Mouse (Mus musculus) heart, postnatal 4 days (tissue): ENCODE data around the gene Gm14443. TPM values are rescaled to one million over a fixed set of nuclear protein-coding genes. Genes with fewer than 3 reads are reported as not detected.
"Not testable (repeated sequence)": the region's sequence is repeated elsewhere in the genome, so short reads cannot be mapped to it uniquely, and the experiment has no call there.

Experiments
- DNase-seq: peaks from one replicate; pipeline ENCODE4 v3.0.0; 2021
- total RNA-seq, 2 experiments: library from RNA; stranded (reverse); gene quantifications; 2 replicates each; pipeline ENCODE4 v1.2.3; 2021

Gm14443 gene
- total RNA-seq = under 1 TPM; 0.72 to 0.76 TPM

DNA sequence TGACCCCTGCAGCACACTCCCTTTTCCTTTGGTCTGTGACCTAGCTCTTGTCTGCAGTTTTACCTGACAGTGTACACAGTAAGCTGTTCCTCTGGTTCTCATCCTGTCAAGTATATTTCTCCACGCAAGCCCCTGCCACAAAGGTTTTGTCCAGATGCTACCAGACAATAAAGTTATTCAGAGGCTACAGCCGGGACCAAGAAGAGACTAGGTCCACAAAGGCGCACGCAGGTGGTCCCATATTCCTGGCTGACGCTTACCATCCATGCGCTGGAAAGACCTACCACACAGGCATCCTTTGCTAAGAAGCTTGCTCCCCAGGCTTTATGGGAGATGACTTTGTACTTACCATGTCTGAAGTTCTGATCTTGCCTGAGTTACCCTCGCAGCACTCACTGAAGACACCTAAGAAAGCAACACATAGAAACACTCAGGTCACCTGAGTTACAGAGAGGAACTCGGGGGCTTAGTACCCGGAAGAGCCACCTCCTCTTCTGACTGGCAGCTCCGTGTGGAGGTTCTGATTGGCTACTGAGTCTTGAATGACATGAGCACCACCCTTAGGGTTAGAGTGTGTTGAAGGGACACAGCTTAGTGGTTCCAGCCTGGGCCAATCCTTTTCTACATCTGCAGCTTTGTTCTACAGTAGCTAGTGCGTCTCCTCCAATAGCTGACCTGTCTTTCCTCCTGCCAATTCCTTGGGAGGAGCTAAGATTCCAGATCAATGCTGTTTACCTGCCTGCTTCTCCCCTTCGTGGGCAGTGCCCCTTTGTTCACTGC, at the start of gene Gm14443:
Gene Gm14443 (minus strand): TSS at position 471 of the 780 bp plus-strand sequence.
- not testable (repeated sequence) for DNase-seq

GRCm38 (mm10) chr2:175206732-175207131, 31.1 kb upstream of the Gm14443 start, which contains the start of gene Gm14391:
TSS of gene Gm14391 (minus strand) at chr2:175206917.
- not testable (repeated sequence) for DNase-seq

GRCm38 (mm10) chr2:175179008-175179407, 3.3 kb upstream of the Gm14443 start:
- not testable (repeated sequence) for DNase-seq

DNA sequence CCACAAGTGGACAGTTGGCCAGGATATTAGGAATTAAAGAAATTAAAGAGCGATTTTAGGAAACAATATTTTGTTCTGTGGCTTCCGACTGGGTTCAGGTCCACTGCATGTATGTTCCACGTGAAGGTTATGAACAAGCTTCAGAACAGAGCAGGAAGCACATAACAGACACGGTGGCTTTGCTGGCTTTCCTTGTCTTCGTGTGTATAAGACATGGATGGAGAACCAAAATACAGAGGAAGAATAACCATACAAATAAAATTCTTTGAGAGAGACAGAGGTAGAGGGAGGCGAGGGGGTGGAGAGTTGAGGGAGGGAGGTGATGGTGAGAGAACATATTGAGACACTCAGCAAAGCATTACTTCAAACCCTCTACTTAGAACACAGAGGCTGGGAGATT, 641 bp upstream of the Gm14443 start:
- no peak for DNase-seq

DNA sequence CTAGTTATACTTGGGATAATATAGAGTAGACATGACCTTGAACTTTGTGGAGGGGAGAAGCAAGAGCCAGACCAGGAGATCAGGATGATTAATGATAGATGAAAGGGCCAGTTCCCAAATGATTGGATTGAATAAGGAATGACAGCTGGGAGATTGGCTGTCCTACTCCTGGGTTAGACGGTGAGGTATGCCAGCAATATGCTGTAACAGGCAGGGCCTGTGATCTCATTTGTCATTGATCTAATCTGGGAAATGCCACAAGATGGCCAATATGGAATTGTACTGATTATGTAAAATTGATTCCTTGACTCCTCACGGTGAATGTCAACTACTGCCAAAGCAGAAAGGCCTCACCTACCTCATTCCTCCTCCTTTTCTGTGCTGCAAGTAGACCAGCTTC, 1.6 kb downstream of the Gm14443 start:
- not testable (repeated sequence) for DNase-seq

GRCm38 (mm10) chr2:175172906-175173595, 2.6 kb downstream of the Gm14443 start:
- not testable (repeated sequence) for DNase-seq

- DNase-seq = no peak
Observed at GRCm38 (mm10) chr2:175172123-175172522, 3.5 kb downstream of the Gm14443 start.

GRCm38 (mm10) chr2:175166870-175167269, 8.8 kb downstream of the Gm14443 start:
- not testable (repeated sequence) for DNase-seq

DNA sequence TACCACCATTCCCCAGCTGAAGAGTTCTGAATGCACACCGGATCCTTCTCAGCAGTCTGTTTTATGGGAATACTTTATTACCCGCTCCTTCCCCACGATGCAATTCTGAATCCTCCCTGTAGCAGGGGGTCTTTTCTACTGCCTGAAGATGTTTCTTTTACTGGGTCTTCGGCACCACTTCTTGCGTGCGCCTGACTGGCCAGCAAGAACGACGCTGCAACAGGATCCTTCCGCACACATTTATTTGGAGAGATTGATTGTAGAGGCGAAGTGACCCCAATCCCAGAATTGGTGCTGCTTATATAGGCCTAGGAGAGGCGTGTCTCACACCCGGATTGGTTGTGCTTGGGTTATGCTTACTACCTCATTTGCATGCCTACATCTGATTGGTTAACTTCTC, 10.6 kb downstream of the Gm14443 start:
- DNase-seq = not testable (repeated sequence)

DNA sequence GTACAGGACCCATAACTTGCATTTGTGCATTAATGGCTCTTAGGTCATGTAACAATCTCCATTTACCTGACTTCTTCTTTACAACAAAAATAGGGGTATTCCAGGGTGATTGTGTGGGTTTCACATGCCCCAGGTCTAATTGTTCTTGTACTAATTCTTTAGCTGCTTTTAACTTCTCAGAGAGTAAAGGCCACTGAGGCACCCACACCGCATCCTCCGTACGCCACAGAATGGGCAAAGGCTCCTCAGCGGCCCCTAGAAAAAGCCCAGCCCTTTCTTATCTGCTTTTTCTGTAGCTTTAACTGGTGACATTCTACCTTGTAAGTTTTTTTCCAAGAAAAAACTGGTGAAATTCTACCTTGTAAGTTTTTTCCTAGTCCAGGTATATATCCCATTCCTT, 14.2 kb downstream of the Gm14443 start:
- not testable (repeated sequence) for DNase-seq

DNA sequence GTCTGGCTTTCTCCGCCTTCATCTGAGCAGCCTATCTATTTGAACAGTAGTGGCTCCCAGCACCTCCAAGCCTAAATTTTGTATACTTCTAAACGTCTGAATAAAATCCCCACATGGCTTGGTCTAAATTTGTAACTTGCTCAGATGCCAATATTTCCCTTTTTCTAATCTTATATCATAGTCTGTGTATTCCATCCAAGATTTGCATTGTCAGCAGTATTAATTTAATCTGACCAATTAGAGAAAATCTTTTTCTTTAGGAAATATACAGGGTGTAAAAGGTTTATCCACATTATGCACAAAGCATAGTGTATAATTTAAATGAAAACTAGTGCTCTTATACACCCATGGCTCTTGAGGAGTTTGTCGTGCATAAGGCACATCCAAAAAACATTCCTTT, 17.0 kb downstream of the Gm14443 start:
- DNase-seq = no peak

- no peak for DNase-seq
Observed at GRCm38 (mm10) chr2:175156696-175157095, 19.0 kb downstream of the Gm14443 start.

DNA sequence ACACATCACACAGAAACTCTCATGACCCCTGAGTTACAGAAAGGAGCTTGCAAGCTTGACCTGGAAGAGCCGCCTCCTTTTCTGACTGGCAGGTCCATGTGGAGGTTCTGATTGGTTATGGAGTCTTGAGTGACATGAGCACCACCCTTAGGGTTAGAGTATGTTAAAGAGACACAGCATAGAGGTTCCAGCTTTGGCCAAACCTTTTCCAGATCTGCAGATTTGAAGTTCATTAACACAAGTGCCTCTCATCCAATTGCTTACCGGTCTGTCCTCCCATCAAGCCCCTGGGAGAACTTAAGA, 33.7 kb downstream of the Gm14443 start, which contains the start of gene Gm14399:
Gene Gm14399 (minus strand): TSS at position 20 of the 303 bp plus-strand sequence.
- not testable (repeated sequence) for DNase-seq

DNA sequence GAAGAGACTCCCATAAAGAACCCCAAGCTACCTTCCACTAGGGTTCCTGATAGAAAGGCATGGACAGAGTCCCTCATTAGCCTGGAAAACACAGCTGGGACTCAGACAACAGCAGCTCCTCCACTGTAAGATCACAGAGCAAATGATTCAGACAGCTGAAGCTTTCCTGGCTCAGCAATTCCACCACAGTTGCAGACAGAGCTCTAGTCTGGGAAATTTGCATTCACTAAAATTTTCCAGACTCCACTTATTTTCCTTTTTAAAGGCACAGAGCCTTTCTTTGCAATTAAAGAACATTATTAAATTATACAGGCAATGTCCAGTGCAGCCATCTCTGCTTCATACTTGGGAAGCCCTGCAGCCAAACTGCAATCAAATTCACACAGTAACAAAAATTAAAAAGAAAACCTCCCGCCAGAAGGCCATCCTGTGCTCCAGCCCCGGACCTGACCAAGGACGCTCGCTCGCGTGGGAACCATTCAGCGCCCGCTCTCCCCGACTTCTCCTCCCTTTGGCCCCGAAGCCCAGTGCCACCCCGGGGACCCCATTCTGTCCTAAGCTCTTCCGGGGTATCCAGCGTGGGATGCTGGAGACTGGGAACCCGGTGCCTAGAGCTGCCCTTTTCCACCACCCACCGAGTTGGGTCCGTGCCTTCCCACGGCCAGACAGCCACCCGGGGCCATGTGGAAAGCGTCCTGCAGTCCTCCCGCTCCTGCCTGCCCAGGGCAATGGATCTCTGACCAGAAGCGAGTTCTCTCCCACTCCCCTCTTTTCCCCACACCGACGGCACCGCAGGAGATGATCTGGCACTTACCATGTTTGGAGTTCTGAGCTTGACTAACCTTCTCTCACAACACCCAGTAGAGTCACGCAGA, 34.3 kb downstream of the Gm14443 start:
- peak; percentile 24 for DNase-seq

DNA sequence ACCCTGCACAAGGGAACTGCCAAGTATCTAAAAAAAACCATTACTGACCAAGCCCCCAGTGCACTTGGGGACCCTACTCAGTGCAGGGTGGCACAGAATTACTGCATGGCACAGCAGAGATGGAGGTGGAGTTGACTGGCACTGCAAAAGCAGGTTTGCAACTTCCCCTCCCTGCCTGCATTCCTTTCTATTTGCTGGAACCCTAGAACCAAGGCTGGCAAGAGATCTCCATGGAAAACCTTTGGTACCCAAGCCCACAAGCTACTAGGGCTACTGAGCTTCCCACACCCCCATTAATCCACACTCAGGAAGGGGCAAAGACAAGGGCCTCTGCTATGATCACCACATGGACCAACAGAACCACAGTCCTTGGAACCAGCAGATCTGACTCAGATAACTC, 35.0 kb downstream of the Gm14443 start:
- not testable (repeated sequence) for DNase-seq

Other genes with a start within 250 kb of the Gm14443 start
- gene Gm14444, start 165.6 kb downstream of the Gm14443 start, total RNA-seq = 1 to 10 TPM in 1 of 2 experiments, under 1 TPM in 1; 0.43 to 1.6 TPM
- gene Gm14393, start 108.1 kb downstream of the Gm14443 start, total RNA-seq = 1 to 10 TPM in 1 of 2 experiments, not detected in 1; 1.6 TPM
- 1 to 10 TPM; 8.6 to 9.1 TPM for gene Gm14399, start 33.9 kb downstream of the Gm14443 start, total RNA-seq
- gene Gm14391, start 31.0 kb upstream of the Gm14443 start, total RNA-seq = 10 to 100 TPM; 34.8 to 36.5 TPM
- gene Gm14440, start 99.3 kb upstream of the Gm14443 start, total RNA-seq = 1 to 10 TPM in 1 of 2 experiments, not detected in 1; 7.1 TPM
- gene Gm4631, start 162.3 kb upstream of the Gm14443 start, total RNA-seq = 10 to 100 TPM; 18.3 to 19.4 TPM
- gene Zfp968, start 196.6 kb upstream of the Gm14443 start, total RNA-seq = 1 to 10 TPM; 6.6 to 8.8 TPM